Mouse (Mus musculus) thymus, adult 2 months (tissue): ENCODE results near the gene Bnipl.

Source experiments
- CTCF ChIP-seq: fragments of 200-500 bp; IDR thresholded peaks from 2 replicates; pipeline ENCODE4 v1.5.1; 2012; ENCODE audit warnings: mild to moderate bottlenecking, control low read depth, low read length, moderate library complexity, borderline replicate concordance; ENCODE audit not compliant: control insufficient read depth, poor library complexity, insufficient read depth; ENCODE audit errors: extremely low read depth
- POLR2A ChIP-seq: fragments of 200-500 bp; IDR thresholded peaks from 2 replicates; pipeline ENCODE4 v1.6.1; 2012; ENCODE audit warnings: mild to moderate bottlenecking, low read length, control low read depth, moderate library complexity; ENCODE audit not compliant: control insufficient read depth, poor library complexity, insufficient read depth; ENCODE audit errors: extremely low read depth

DNA sequence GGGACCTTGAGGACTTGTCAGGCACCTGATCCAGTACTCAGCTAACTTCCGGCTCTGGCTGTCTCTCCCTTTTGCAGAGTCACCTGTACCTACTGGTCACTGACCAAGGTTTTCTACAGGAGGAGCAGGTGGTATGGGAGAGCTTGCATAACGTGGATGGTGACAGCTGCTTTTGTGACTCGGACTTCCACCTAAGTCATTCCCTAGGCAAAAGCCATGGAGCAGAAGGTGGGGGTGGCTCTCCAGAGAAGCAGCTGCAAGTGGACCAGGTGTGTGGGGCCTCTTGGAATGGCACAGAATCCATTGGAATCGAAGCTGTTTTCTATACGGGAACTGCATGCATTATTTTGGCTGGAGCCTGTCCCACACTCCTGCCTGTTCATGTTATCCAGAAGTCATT, 43.7 kb upstream of the Bnipl start:
- TF ChIP-seq CTCF (no peak), POLR2A (no peak)
